Mouse (Mus musculus) liver, postnatal 0 days (tissue): ENCODE measurements around the gene Clps. TPM values are rescaled to one million over a fixed set of nuclear protein-coding genes. Genes with fewer than 3 reads are reported as not detected.

Experiments
- ATAC-seq: fragments of 200-750 bp; cut with Nextera tagmentation; 2 replicates; pipeline ENCODE4 v1.8.0; 2017; ENCODE audit warnings: mild to moderate bottlenecking, moderate library complexity
- DNase-seq: peaks from one replicate; pipeline ENCODE4 v3.0.0-alpha.2; 2016
- H3K27ac ChIP-seq: fragments of 300-500 bp; sonication (generic); 2 replicates; pipeline ENCODE4 v1.5.1; 2014; ENCODE audit warnings: antibody characterized with exemption, moderate library complexity, mild to moderate bottlenecking, low read depth
- H3K27me3 ChIP-seq: fragments of 300-500 bp; sonication (generic); 2 replicates; pipeline ENCODE4 v1.6.1; 2014; ENCODE audit warnings: low read length, control low read depth, mixed read lengths; ENCODE audit not compliant: insufficient read depth
- H3K36me3 ChIP-seq: fragments of 300-500 bp; sonication (generic); replicated peaks from 2 replicates; pipeline ENCODE4 v1.6.1; 2014; ENCODE audit warnings: mild to moderate bottlenecking, control low read depth, low read length, moderate library complexity, mixed read lengths; ENCODE audit not compliant: insufficient read depth
- H3K4me1 ChIP-seq: fragments of 300-500 bp; sonication (generic); 2 replicates; pipeline ENCODE4 v1.6.1; 2014; ENCODE audit warnings: antibody characterized with exemption, mild to moderate bottlenecking, control low read depth; ENCODE audit not compliant: insufficient read depth
- H3K4me2 ChIP-seq: fragments of 300-500 bp; sonication (generic); 2 replicates; pipeline ENCODE4 v1.6.1; 2014; ENCODE audit warnings: low read depth, mild to moderate bottlenecking, low read length, moderate library complexity, mixed read lengths
- H3K4me3 ChIP-seq: fragments of 300-500 bp; sonication (generic); 2 replicates; pipeline ENCODE4 v1.5.1; 2014; ENCODE audit warnings: low read depth, low read length
- H3K9ac ChIP-seq: fragments of 300-500 bp; sonication (generic); replicated peaks from 2 replicates; pipeline ENCODE4 v1.6.1; 2014; ENCODE audit warnings: mild to moderate bottlenecking, moderate library complexity
- H3K9me3 ChIP-seq: fragments of 300-500 bp; sonication (generic); 2 replicates; pipeline ENCODE4 v1.6.1; 2016; ENCODE audit warnings: mild to moderate bottlenecking, control low read depth, low read length, mixed read lengths
- CTCF ChIP-seq: sonication (generic); IDR thresholded peaks from 2 replicates; pipeline ENCODE4 v1.5.1; 2016; ENCODE audit warnings: antibody characterized with exemption, low read depth
- EP300 ChIP-seq: IDR thresholded peaks from 2 replicates; pipeline ENCODE4 v1.6.1; 2016; ENCODE audit warnings: antibody characterized with exemption, low read depth, mild to moderate bottlenecking
- WGBS: fragments of 180-500 bp; shearing (Covaris S2); extraction: QIAGEN DNeasy Blood & Tissue Kit; methylation state at CpG from one replicate; pipeline ENCODE4 v1.1.7; 2014; ENCODE audit not compliant: insufficient replicate concordance; 5-methylcytosine and 5-hydroxymethylcytosine counted together
- polyA plus RNA-seq: library from polyadenylated mRNA; unstranded; fragments of >200 nt; fragmentation: Nextera tagmentation; extraction: Ambion mirVana; gene quantifications from 2 replicates; pipeline ENCODE4 v1.2.1, GENCODE M21; 2015

The Clps gene
- polyA plus RNA-seq, 1 experiment from 2014 or later, result 1.2 TPM

DNA sequence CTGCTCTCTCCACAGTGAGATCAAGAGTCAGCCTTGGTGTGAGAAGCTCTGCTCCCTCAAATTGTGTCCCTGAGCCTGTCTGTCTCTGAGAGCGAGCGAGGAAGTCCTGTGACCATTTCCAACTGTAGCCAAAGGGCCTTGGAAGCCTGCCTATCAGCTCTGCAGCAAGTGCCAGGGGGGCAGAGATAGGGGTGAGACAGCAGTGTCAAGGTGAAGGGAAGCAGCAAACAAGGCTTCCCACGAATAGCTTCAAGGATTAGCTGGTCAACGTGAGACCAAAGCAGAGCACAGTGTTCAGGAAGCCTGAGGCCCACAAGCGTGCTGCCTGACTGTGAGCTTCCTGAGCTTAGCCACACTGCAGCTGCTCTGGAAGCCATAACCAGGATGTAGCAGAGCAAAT lies 30.9 kb upstream of the Clps start:
- Histone ChIP-seq H3K4me1 (no peaks in the 10 kb centered on the region; the same call in 1 of the 2 replicates), H3K9me3 (no peaks in the 10 kb centered on the region), H3K9ac (no peak overlapping the region), H3K4me2 (no peak overlapping the region), H3K4me3 (no peak overlapping the region), H3K27me3 (no peaks in the 10 kb centered on the region), H3K27ac (no peak overlapping the region), H3K36me3 (peaks cover 56% of the 10 kb centered on the region)
- DNase-seq (peak; percentile 28), ATAC-seq (peak; percentile 12; the same call in 1 of the 2 replicates)
- WGBS, result 51% methylated on average over 5 of the region's 5 CpGs
- TF ChIP-seq EP300, result peak; percentile 32; the same call in 1 of the 2 replicates
- no peak for TF ChIP-seq CTCF

DNA sequence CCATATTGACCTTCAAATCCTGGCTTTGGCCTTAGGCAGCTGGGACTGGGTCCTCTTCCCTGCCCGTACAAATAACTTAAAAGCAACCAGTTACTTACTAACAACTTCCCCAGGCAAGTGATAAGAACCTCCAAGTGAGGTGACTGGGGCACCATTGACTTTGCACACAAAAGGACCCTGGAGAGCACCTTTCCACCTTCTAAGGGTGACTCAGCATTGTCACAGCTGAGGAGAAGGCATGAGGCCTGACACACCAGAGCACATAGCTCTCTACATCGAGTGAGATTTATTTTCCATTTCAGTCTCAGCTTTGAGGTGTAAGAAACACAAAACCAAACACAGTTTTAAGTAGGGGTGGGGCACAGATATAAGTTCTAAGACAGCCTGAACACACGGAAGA lies 30.0 kb upstream of the Clps start:
- Histone ChIP-seq H3K4me1 (no peaks in the 10 kb centered on the region; the same call in 1 of the 2 replicates), H3K9ac (no peak overlapping the region), H3K9me3 (no peaks in the 10 kb centered on the region), H3K4me3 (no peak overlapping the region), H3K27me3 (no peaks in the 10 kb centered on the region), H3K4me2 (no peak overlapping the region), H3K27ac (no peak overlapping the region), H3K36me3 (peaks cover 55% of the 10 kb centered on the region)
- no peak for DNase-seq
- WGBS, result 74% methylated on average over 3 of the region's 3 CpGs
- ATAC-seq, result no peak
- TF ChIP-seq CTCF, result no peak
- no peak for TF ChIP-seq EP300

DNA sequence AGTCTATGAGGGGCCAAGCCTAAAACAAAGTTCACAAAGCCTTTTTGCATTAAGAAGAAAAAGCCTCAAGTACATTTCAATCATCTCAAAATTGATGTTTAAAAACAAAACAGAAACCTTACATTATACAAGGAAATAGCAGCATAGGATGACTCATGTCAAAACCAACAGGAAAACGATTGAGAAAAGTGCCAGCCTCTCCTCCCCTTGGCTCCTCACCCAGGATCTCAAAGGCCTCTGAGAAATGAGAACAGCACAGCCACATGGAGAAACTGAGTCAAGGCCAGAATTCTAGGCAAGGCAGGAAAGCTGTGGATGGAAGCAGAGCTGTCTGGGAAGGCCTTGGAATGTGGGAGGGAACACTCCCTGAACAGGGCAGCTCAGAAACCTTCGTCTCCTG lies 28.0 kb upstream of the Clps start:
- ATAC-seq (no peak), DNase-seq (no peak)
- Histone ChIP-seq H3K4me2 (peak overlapping the region; percentile 18; the same call in 1 of the 2 replicates), H3K9ac (no peak overlapping the region), H3K27me3 (no peaks in the 10 kb centered on the region), H3K36me3 (peaks cover 50% of the 10 kb centered on the region), H3K4me1 (no peaks in the 10 kb centered on the region; the same call in 1 of the 2 replicates), H3K27ac (peak overlapping the region; percentile 16; the same call in 1 of the 2 replicates), H3K4me3 (no peak overlapping the region), H3K9me3 (no peaks in the 10 kb centered on the region)
- 61% methylated on average over 2 of the region's 2 CpGs for WGBS
- no peak for TF ChIP-seq CTCF
- no peak for TF ChIP-seq EP300

DNA sequence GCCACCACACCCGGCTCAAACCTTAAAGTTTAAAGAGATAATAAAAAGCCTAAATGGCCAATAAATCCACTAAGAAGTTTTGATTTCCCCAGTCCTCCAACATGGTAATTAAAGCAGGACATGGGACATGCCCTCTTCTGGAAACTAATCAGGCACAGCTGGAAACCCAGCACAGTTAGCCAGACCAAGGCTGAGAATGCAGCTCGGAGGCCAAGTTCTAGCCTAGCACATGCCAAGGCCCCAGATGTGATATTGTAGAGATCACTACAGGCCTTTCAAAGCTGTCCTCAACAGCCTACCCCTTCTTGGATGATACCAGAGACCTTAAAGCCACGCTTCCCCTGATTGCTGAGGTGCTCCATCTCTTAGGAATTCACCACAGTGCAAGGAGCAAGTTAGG lies 25.9 kb upstream of the Clps start:
- no peak overlapping the region for H3K4me2 ChIP-seq
- TF ChIP-seq CTCF, result no peak
- TF ChIP-seq EP300, result no peak
- 80% methylated on average over 3 of the region's 3 CpGs for WGBS
- no peaks in the 10 kb centered on the region; the same call in 1 of the 2 replicates for H3K4me1 ChIP-seq
- H3K27me3 ChIP-seq, result no peaks in the 10 kb centered on the region
- ATAC-seq (no peak), DNase-seq (no peak)
- no peak overlapping the region for H3K9ac ChIP-seq
- H3K9me3 ChIP-seq, result no peaks in the 10 kb centered on the region
- H3K4me3 ChIP-seq, result no peak overlapping the region
- peaks cover 30% of the 10 kb centered on the region for H3K36me3 ChIP-seq
- H3K27ac ChIP-seq, result no peak overlapping the region

DNA sequence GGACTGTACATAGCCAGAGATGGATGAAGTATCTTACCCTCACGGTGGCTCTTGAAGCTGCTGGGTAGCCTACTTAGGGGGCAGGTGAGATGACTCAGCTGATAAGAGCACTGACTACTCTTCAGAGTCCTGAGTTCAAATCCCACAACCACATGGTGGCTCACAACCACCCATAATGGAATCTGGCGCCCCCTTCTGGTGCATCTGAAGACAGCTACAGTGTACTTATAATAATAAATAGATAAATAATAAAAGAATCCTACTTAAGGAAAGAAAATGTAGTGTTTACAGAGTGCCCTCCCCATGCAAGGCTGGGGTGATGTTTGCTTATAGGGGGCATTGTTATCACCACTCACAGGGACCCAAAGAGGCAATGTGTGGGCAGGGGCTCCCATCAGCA lies 20.5 kb upstream of the Clps start:
- H3K9ac ChIP-seq, result no peak overlapping the region
- no peak overlapping the region for H3K4me2 ChIP-seq
- H3K27ac ChIP-seq, result no peak overlapping the region
- H3K36me3 ChIP-seq, result no peaks in the 10 kb centered on the region
- no peak for ATAC-seq
- no peaks in the 10 kb centered on the region for H3K9me3 ChIP-seq
- H3K4me1 ChIP-seq, result no peaks in the 10 kb centered on the region
- H3K4me3 ChIP-seq, result no peak overlapping the region
- whole genome bisulfite sequencing, result 34% methylated on average over 2 of the region's 2 CpGs
- no peak for DNase-seq
- TF ChIP-seq CTCF (no peak), EP300 (no peak)
- no peaks in the 10 kb centered on the region for H3K27me3 ChIP-seq

DNA sequence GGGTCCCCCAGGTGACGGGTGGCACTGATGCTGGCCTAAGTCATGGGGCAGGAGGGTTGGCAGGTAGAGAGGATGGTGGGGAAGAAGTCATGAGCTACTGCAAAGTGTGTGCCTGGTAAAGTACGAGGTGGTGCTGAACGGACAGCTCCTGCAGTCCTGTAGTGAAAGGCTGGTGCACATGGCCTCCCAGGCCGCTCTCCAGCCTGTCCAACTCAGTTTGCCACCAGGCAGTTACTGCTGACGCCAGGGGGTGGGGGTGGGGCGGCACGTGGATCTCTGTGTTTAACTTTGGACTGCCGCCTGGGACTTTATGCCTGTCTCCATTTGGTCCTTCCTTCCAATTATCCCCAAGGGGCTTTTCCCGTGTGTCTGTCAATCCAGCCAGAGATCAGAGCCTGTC lies 19.8 kb upstream of the Clps start:
- peaks cover 5% of the 10 kb centered on the region for H3K4me1 ChIP-seq
- no peak overlapping the region for H3K4me3 ChIP-seq
- peak; percentile 78; the same call in 1 of the 2 replicates for ATAC-seq
- H3K27me3 ChIP-seq, result no peaks in the 10 kb centered on the region
- H3K9ac ChIP-seq, result no peak overlapping the region
- no peak overlapping the region for H3K27ac ChIP-seq
- no peaks in the 10 kb centered on the region for H3K9me3 ChIP-seq
- 5% methylated on average over 9 of the region's 9 CpGs for WGBS
- peak; percentile 85 for DNase-seq
- no peaks in the 10 kb centered on the region for H3K36me3 ChIP-seq
- H3K4me2 ChIP-seq, result no peak overlapping the region
- TF ChIP-seq CTCF (no peak), EP300 (no peak)
